Mouse (Mus musculus) thymus, adult 2 months (tissue): ENCODE measurements around the gene Wnk4.

Experiments
- CTCF ChIP-seq: fragments of 200-500 bp; IDR thresholded peaks from 2 replicates; pipeline ENCODE4 v1.5.1; 2012; ENCODE audit warnings: mild to moderate bottlenecking, control low read depth, low read length, moderate library complexity, borderline replicate concordance; ENCODE audit not compliant: control insufficient read depth, poor library complexity, insufficient read depth; ENCODE audit errors: extremely low read depth
- POLR2A ChIP-seq: fragments of 200-500 bp; IDR thresholded peaks from 2 replicates; pipeline ENCODE4 v1.6.1; 2012; ENCODE audit warnings: mild to moderate bottlenecking, low read length, control low read depth, moderate library complexity; ENCODE audit not compliant: control insufficient read depth, poor library complexity, insufficient read depth; ENCODE audit errors: extremely low read depth

- TF ChIP-seq CTCF (no peak), POLR2A (no peak)
Observed at GRCm38 (mm10) chr11:101262272-101262967, 2.1 kb downstream of the Wnk4 start.
